Mouse (Mus musculus) midbrain, embryonic 16.5 days (tissue): ENCODE measurements at regions not wholly inside any gene's neighbourhood (a gene's known extent, or its start where the extent isn't known, plus 50 kb on each side); places are given as distances from the start of the nearest gene placed in this dataset.

Experiments used
- ATAC-seq: fragments of 200-750 bp; cut with Nextera tagmentation; 2 replicates; pipeline ENCODE4 v1.8.0; 2017; ENCODE audit warnings: moderate TSS enrichment
- H3K27ac ChIP-seq: fragments of 300-500 bp; sonication (generic); 2 replicates; pipeline ENCODE4 v1.5.1; 2014; ENCODE audit warnings: mild to moderate bottlenecking, low read length, mixed read lengths
- H3K27me3 ChIP-seq: fragments of 300-500 bp; sonication (generic); 2 replicates; pipeline ENCODE4 v1.6.1; 2014; ENCODE audit warnings: low read depth, low read length, mixed read lengths; ENCODE audit not compliant: control insufficient read depth, insufficient read depth
- H3K36me3 ChIP-seq: fragments of 300-500 bp; sonication (generic); 2 replicates; pipeline ENCODE4 v1.6.1; 2014; ENCODE audit warnings: mild to moderate bottlenecking, low read length, moderate library complexity, mixed read lengths; ENCODE audit not compliant: control insufficient read depth, insufficient read depth
- H3K4me1 ChIP-seq: fragments of 300-500 bp; sonication (generic); 2 replicates; pipeline ENCODE4 v1.6.1; 2014; ENCODE audit warnings: mild to moderate bottlenecking, low read length, mixed read lengths; ENCODE audit not compliant: control insufficient read depth, insufficient read depth
- H3K4me2 ChIP-seq: fragments of 300-500 bp; sonication (generic); 2 replicates; pipeline ENCODE4 v1.6.1; 2014; ENCODE audit warnings: mild to moderate bottlenecking, low read length, mixed read lengths
- H3K4me3 ChIP-seq: fragments of 300-500 bp; sonication (generic); 2 replicates; pipeline ENCODE4 v1.5.1; 2014; ENCODE audit warnings: low read depth, mild to moderate bottlenecking, low read length, moderate library complexity, mixed read lengths
- H3K9ac ChIP-seq: fragments of 300-500 bp; sonication (generic); 2 replicates; pipeline ENCODE4 v1.6.1; 2014; ENCODE audit warnings: low read depth, low read length, mixed read lengths
- H3K9me3 ChIP-seq: fragments of 300-500 bp; sonication (generic); replicated peaks from 2 replicates; pipeline ENCODE4 v1.6.1; 2014; ENCODE audit warnings: mild to moderate bottlenecking, low read length, mixed read lengths; ENCODE audit not compliant: control insufficient read depth, poor library complexity, severe bottlenecking
- WGBS: fragments of 180-500 bp; shearing (Covaris S2); extraction: QIAGEN DNeasy Blood & Tissue Kit; methylation state at CpG from one replicate; pipeline ENCODE4 v1.1.7; 2014; 5-methylcytosine and 5-hydroxymethylcytosine counted together

GRCm38 (mm10) chr7:136065038-136065678 lies 349.0 kb upstream of the Mki67 start:
- H3K27me3 ChIP-seq, result no peaks in the 10 kb centered on the region; the same call in 1 of the 2 replicates
- H3K9ac ChIP-seq, result no peak overlapping the region
- peaks cover 10% of the 10 kb centered on the region for H3K4me1 ChIP-seq
- ATAC-seq, result no peak
- no peaks in the 10 kb centered on the region for H3K36me3 ChIP-seq
- WGBS, result 56% methylated on average over 12 of the region's 12 CpGs
- no peak overlapping the region for H3K4me2 ChIP-seq
- H3K9me3 ChIP-seq, result no peaks in the 10 kb centered on the region
- H3K4me3 ChIP-seq, result no peak overlapping the region
- H3K27ac ChIP-seq, result no peak overlapping the region

GRCm38 (mm10) chr7:136065679-136066055 lies 349.5 kb upstream of the Mki67 start:
- no peak overlapping the region for H3K4me2 ChIP-seq
- no peak for ATAC-seq
- H3K27me3 ChIP-seq, result no peaks in the 10 kb centered on the region; the same call in 1 of the 2 replicates
- H3K9me3 ChIP-seq, result no peaks in the 10 kb centered on the region
- no peak overlapping the region for H3K4me3 ChIP-seq
- H3K9ac ChIP-seq, result no peak overlapping the region
- no peak overlapping the region for H3K27ac ChIP-seq
- H3K36me3 ChIP-seq, result no peaks in the 10 kb centered on the region
- peaks cover 6% of the 10 kb centered on the region for H3K4me1 ChIP-seq
- 53% methylated on average over 10 of the region's 10 CpGs for WGBS

- H3K27ac ChIP-seq, result no peak overlapping the region
- 83% methylated on average over 5 of the region's 5 CpGs for WGBS
- no peaks in the 10 kb centered on the region; the same call in 1 of the 2 replicates for H3K4me1 ChIP-seq
- no peaks in the 10 kb centered on the region for H3K9me3 ChIP-seq
- no peak overlapping the region for H3K4me2 ChIP-seq
- no peak overlapping the region for H3K9ac ChIP-seq
- no peaks in the 10 kb centered on the region; the same call in 1 of the 2 replicates for H3K27me3 ChIP-seq
- no peaks in the 10 kb centered on the region for H3K36me3 ChIP-seq
- no peak overlapping the region for H3K4me3 ChIP-seq
- ATAC-seq, result no peak
Measured at GRCm38 (mm10) chr7:136070881-136071280, 354.7 kb upstream of the Mki67 start.

GRCm38 (mm10) chr7:136071331-136071730 lies 355.2 kb upstream of the Mki67 start:
- H3K4me3 ChIP-seq, result no peak overlapping the region
- no peak overlapping the region for H3K27ac ChIP-seq
- no peak for ATAC-seq
- no peaks in the 10 kb centered on the region for H3K9me3 ChIP-seq
- no peak overlapping the region for H3K4me2 ChIP-seq
- WGBS, result 86% methylated on average over 4 of the region's 4 CpGs
- H3K27me3 ChIP-seq, result no peaks in the 10 kb centered on the region; the same call in 1 of the 2 replicates
- no peaks in the 10 kb centered on the region for H3K4me1 ChIP-seq
- no peak overlapping the region for H3K9ac ChIP-seq
- H3K36me3 ChIP-seq, result no peaks in the 10 kb centered on the region

GRCm38 (mm10) chr7:136073265-136073799 lies 357.2 kb upstream of the Mki67 start:
- ATAC-seq, result no peak
- WGBS, result 44% methylated on average over 6 of the region's 6 CpGs
- H3K4me2 ChIP-seq, result no peak overlapping the region

GRCm38 (mm10) chr7:136074043-136074442 lies 357.9 kb upstream of the Mki67 start:
- H3K4me3 ChIP-seq, result no peak overlapping the region
- no peaks in the 10 kb centered on the region for H3K9me3 ChIP-seq
- H3K27ac ChIP-seq, result no peak overlapping the region
- H3K4me1 ChIP-seq, result no peaks in the 10 kb centered on the region
- 78% methylated on average over 2 of the region's 2 CpGs for WGBS
- no peaks in the 10 kb centered on the region for H3K27me3 ChIP-seq
- H3K36me3 ChIP-seq, result no peaks in the 10 kb centered on the region
- no peak overlapping the region for H3K9ac ChIP-seq
- no peak overlapping the region for H3K4me2 ChIP-seq
- ATAC-seq, result no peak

More at GRCm38 (mm10) chr7:136073265-136073799, 357.2 kb upstream of the Mki67 start:
- Histone ChIP-seq H3K4me1 (no peaks in the 10 kb centered on the region), H3K9me3 (no peaks in the 10 kb centered on the region), H3K4me3 (no peak overlapping the region), H3K36me3 (no peaks in the 10 kb centered on the region), H3K27ac (no peak overlapping the region), H3K27me3 (no peaks in the 10 kb centered on the region), H3K9ac (no peak overlapping the region)

GRCm38 (mm10) chr7:136081534-136082252 lies 365.5 kb upstream of the Mki67 start:
- ATAC-seq, result no peak
- Histone ChIP-seq H3K9ac (no peak overlapping the region), H3K4me1 (peaks cover 25% of the 10 kb centered on the region), H3K9me3 (no peaks in the 10 kb centered on the region), H3K27me3 (0 out of 2 replicates have a peak, but pooled peaks cover 3% of the 10 kb centered on the region), H3K4me3 (no peak overlapping the region), H3K4me2 (no peak overlapping the region), H3K36me3 (no peaks in the 10 kb centered on the region), H3K27ac (peak overlapping the region; percentile 54; the same call in 1 of the 2 replicates)
- 39% methylated on average over 7 of the region's 7 CpGs for WGBS

- H3K9me3 ChIP-seq, result no peaks in the 10 kb centered on the region
- H3K4me1 ChIP-seq, result peaks cover 25% of the 10 kb centered on the region
- WGBS, result 78% methylated on average over 4 of the region's 4 CpGs
- H3K27me3 ChIP-seq, result 0 out of 2 replicates have a peak, but pooled peaks cover 3% of the 10 kb centered on the region
- no peak overlapping the region for H3K9ac ChIP-seq
- H3K4me2 ChIP-seq, result no peak overlapping the region
- H3K4me3 ChIP-seq, result no peak overlapping the region
- peak overlapping the region; percentile 54 for H3K27ac ChIP-seq
- no peaks in the 10 kb centered on the region for H3K36me3 ChIP-seq
- ATAC-seq, result peak; percentile 54; the same call in 1 of the 2 replicates
Measured at GRCm38 (mm10) chr7:136082253-136082867, 366.2 kb upstream of the Mki67 start.
